Mouse (Mus musculus): Measurements from ENCODE around the gene Il10ra.

DNA sequence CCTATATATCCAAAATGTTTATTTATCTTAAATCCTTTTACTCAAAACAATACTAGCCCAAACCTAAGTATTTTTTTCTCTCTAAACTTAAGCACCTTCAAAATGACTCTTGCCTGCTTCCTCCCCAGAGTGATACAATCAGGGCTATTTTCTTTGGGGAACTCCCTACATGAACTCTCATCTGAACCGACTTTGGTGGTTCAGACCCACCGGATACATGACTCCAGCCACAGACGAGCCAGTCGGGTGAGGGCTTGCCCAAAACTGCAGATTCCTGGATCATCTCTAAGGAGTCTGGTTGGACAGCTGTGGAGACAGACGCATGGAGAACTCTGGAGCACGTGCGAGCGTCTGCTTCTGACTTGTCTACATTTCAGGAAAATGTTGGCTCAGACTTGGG is 39.6 kb downstream of the Il10ra start:
- TF ChIP-seq CTCF (IDR thresholded peaks at IDR 0.05; ENCODE audit: borderline replicate concordance, insufficient read depth, low read depth, low read length), result no peak
- no peak for TF ChIP-seq POLR2A (IDR thresholded peaks at IDR 0.05; ENCODE audit: borderline replicate concordance, insufficient read depth, low read length)
